Mouse (Mus musculus): Measurements from ENCODE around the gene Olfr1293-ps. TPM values are rescaled to one million over a fixed set of nuclear protein-coding genes. Genes with fewer than 3 reads are reported as not detected.

Gene Olfr1293-ps
- not detected in 2 replicates for polyA plus RNA-seq (2014; fragmentation: Nextera tagmentation; extraction: Ambion mirVana)

DNA sequence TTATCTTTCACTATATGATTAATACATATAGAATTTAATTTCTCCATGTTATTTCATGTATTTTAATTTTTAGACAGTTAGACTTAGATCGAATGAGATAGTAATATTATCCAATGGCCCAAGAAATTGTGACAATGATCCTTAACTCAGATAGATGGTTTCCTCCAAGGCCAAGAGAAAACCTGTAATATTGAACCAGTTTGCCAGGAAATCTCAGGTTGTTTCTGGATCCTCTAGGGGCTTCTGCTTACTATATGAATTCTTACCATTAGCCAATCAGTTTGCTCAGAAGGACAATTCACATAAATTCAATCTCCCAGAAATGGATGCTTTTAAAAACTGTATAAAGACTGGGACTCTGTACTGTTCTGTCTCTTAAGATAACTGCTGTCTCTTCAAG, at the start of gene Olfr1293-ps:
Gene Olfr1293-ps (plus strand): TSS at position 301 of the 400 bp plus-strand sequence.
- H3K27me3 ChIP-seq (ENCODE audit: control insufficient read depth, insufficient read depth, low read length), result no peaks in the 10 kb centered on the region
- H3K27ac ChIP-seq (replicated peaks; ENCODE audit: low read depth, low read length), result no peak within 1 kb of the TSS
- no peak for ATAC-seq (ENCODE audit: insufficient number of reproducible peaks, low FRiP score, low TSS enrichment, low read depth)
- no peak within 1 kb of the TSS for H3K9ac ChIP-seq (ENCODE audit: low read length)
- 89% methylated on average over 1 of the region's 1 CpGs for WGBS
- H3K4me1 ChIP-seq (ENCODE audit: control insufficient read depth, insufficient read depth, low read length), result no peaks in the 10 kb centered on the region
- H3K9me3 ChIP-seq (ENCODE audit: control insufficient read depth, low read length), result no peaks in the 10 kb centered on the region
- no peak for DNase-seq (ENCODE audit: low spot score)
- H3K4me3 ChIP-seq (ENCODE audit: low read depth, low read length), result no peak within 1 kb of the TSS
- H3K36me3 ChIP-seq (ENCODE audit: control insufficient read depth, insufficient read depth, low read length), result no peaks in the 10 kb centered on the region
- no peak within 1 kb of the TSS for H3K4me2 ChIP-seq (ENCODE audit: low read depth, severe bottlenecking)

DNA sequence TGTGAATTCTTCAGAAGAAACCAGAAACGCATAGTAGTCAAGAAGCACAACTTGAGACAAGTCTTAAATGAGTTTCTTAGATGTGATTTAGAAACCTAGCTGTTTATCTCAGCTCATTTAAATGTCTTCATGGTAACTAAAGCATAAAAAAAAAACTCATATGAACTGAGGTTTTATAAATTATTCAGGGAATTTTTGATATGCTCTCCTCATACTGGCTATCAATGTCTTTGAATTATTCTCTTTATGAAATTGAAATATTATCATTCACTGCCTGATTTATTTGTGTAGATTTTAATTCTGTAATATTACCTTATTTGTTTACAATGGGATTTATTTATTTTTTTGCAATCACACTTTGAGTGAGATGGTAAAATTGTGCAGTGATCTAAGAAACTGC, 44.5 kb upstream of the Olfr1293-ps start, which contains the start of gene Olfr1289:
Gene Olfr1289 (plus strand): TSS at position 301 of the 400 bp plus-strand sequence.
- Histone ChIP-seq H3K4me1 (ENCODE audit: control insufficient read depth, insufficient read depth, low read length) (no peaks in the 10 kb centered on the region), H3K9me3 (ENCODE audit: control insufficient read depth, low read length) (no peaks in the 10 kb centered on the region), H3K36me3 (ENCODE audit: control insufficient read depth, insufficient read depth, low read length) (no peaks in the 10 kb centered on the region), H3K9ac (ENCODE audit: low read length) (no peak within 1 kb of the TSS), H3K27ac (replicated peaks; ENCODE audit: low read depth, low read length) (no peak within 1 kb of the TSS), H3K4me2 (ENCODE audit: low read depth, severe bottlenecking) (no peak within 1 kb of the TSS), H3K27me3 (ENCODE audit: control insufficient read depth, insufficient read depth, low read length) (no peaks in the 10 kb centered on the region), H3K4me3 (ENCODE audit: low read depth, low read length) (no peak within 1 kb of the TSS)
- no peak for DNase-seq (ENCODE audit: low spot score)
- no peak for ATAC-seq (ENCODE audit: insufficient number of reproducible peaks, low FRiP score, low TSS enrichment, low read depth)
- WGBS, result 87% methylated on average over 1 of the region's 1 CpGs

DNA sequence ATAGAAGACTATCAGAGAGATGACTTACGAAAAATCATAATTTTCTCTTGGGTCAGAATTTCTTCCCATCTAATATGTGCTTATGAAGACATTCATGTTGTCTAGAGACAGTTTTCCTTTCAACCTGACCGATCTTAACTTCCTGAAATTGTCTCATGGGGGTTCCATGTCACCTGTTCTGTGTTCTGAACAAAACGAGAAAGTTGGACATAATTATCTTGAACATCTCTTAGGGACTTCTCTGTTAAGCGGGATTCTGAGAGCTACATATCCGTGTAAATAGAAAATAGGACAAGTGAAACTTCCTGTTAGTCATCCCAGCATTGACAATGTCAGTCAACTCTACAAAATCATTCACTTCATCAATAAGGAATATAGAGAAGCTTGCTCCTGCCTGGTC, 31.3 kb upstream of the Olfr1293-ps start, which contains the start of gene Olfr1290:
Gene Olfr1290 (minus strand): TSS at position 101 of the 400 bp plus-strand sequence.
- no peak within 1 kb of the TSS for H3K4me2 ChIP-seq (ENCODE audit: low read depth, severe bottlenecking)
- H3K9ac ChIP-seq (ENCODE audit: low read length), result no peak within 1 kb of the TSS
- DNase-seq (ENCODE audit: low spot score), result no peak
- H3K4me3 ChIP-seq (ENCODE audit: low read depth, low read length), result no peak within 1 kb of the TSS
- no peak for ATAC-seq (ENCODE audit: insufficient number of reproducible peaks, low FRiP score, low TSS enrichment, low read depth)
- no peaks in the 10 kb centered on the region for H3K36me3 ChIP-seq (ENCODE audit: control insufficient read depth, insufficient read depth, low read length)
- H3K27me3 ChIP-seq (ENCODE audit: control insufficient read depth, insufficient read depth, low read length), result no peaks in the 10 kb centered on the region
- H3K27ac ChIP-seq (replicated peaks; ENCODE audit: low read depth, low read length), result no peak within 1 kb of the TSS
- no peaks in the 10 kb centered on the region for H3K9me3 ChIP-seq (ENCODE audit: control insufficient read depth, low read length)
- WGBS, result 82% methylated on average over 5 of the region's 5 CpGs
- no peaks in the 10 kb centered on the region for H3K4me1 ChIP-seq (ENCODE audit: control insufficient read depth, insufficient read depth, low read length)

DNA sequence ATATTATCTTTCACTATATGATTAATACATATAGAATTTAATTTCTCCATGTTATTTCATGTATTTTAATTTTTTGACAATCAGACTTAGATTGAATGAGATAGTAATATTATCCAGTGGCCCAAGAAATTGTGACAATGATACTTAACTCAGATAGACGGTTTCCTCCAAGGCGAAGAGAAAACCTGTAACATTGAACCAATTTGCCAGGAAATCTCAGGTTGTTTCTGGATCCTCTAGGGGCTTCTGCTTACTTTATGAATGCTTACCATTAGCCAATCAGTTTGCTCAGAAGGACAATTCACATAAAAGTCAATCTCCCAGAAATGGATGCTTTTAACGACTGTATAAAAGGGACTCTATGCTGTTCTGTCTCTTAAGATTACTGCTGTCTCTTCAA, 28.1 kb upstream of the Olfr1293-ps start, which contains the start of gene Olfr1291-ps1:
Gene Olfr1291-ps1 (plus strand): TSS at position 301 of the 400 bp plus-strand sequence.
- 91% methylated on average over 3 of the region's 3 CpGs for WGBS
- H3K9ac ChIP-seq (ENCODE audit: low read length), result no peak within 1 kb of the TSS
- no peak within 1 kb of the TSS for H3K4me2 ChIP-seq (ENCODE audit: low read depth, severe bottlenecking)
- H3K36me3 ChIP-seq (ENCODE audit: control insufficient read depth, insufficient read depth, low read length), result no peaks in the 10 kb centered on the region
- H3K9me3 ChIP-seq (ENCODE audit: control insufficient read depth, low read length), result no peaks in the 10 kb centered on the region
- no peak for ATAC-seq (ENCODE audit: insufficient number of reproducible peaks, low FRiP score, low TSS enrichment, low read depth)
- no peaks in the 10 kb centered on the region for H3K27me3 ChIP-seq (ENCODE audit: control insufficient read depth, insufficient read depth, low read length)
- H3K4me3 ChIP-seq (ENCODE audit: low read depth, low read length), result no peak within 1 kb of the TSS
- no peaks in the 10 kb centered on the region for H3K4me1 ChIP-seq (ENCODE audit: control insufficient read depth, insufficient read depth, low read length)
- no peak within 1 kb of the TSS for H3K27ac ChIP-seq (replicated peaks; ENCODE audit: low read depth, low read length)
- DNase-seq (ENCODE audit: low spot score), result no peak

DNA sequence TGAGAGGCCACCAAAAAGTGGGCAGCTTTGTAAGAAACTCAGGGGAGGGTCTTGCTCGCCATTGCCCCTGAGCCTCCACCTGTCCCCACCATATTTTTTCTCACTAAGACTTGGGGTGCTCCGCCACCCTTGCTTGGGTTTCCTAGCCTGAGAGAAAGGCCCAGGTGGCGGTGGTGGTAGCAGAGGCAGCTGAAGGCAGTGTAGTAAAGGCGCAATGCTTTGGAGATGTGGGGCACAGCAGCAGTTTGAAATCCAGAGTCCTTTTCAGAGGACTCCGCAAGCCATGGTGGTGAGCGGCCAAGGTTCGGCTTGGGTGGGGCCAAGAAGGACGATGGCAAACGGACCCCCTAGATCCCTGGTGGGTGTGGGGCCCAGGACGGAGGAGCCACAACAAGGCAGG, 7.6 kb upstream of the Olfr1293-ps start:
- no peaks in the 10 kb centered on the region for H3K36me3 ChIP-seq (ENCODE audit: control insufficient read depth, insufficient read depth, low read length)
- no peak overlapping the region for H3K4me2 ChIP-seq (ENCODE audit: low read depth, severe bottlenecking)
- ATAC-seq (ENCODE audit: insufficient number of reproducible peaks, low FRiP score, low TSS enrichment, low read depth), result no peak
- no peaks in the 10 kb centered on the region for H3K9me3 ChIP-seq (ENCODE audit: control insufficient read depth, low read length)
- DNase-seq (ENCODE audit: low spot score), result no peak
- no peaks in the 10 kb centered on the region for H3K4me1 ChIP-seq (ENCODE audit: control insufficient read depth, insufficient read depth, low read length)
- H3K9ac ChIP-seq (ENCODE audit: low read length), result no peak overlapping the region
- 92% methylated on average over 10 of the region's 10 CpGs for WGBS
- no peaks in the 10 kb centered on the region for H3K27me3 ChIP-seq (ENCODE audit: control insufficient read depth, insufficient read depth, low read length)
- no peak overlapping the region for H3K27ac ChIP-seq (replicated peaks; ENCODE audit: low read depth, low read length)
- no peak overlapping the region for H3K4me3 ChIP-seq (ENCODE audit: low read depth, low read length)

DNA sequence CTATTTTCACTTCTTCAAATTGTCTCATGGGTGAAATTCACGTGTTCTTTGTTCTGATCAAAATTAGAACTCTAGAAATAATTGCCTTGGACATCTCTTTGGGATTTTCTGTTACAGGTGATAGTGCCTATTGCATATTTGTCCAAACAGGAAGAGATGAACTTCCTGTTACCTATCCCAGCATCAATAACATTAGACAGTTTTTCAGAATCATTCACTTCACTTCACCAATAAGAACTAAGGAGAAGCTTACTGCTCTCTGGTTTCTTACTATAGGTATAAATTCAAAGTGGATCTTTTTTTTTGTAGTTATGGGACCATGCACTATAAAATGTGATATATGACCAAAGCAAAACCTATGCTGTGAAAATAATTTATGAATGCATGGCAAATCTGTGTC, 15.2 kb downstream of the Olfr1293-ps start, which contains the start of gene Olfr1294:
Gene Olfr1294 (minus strand): TSS at position 101 of the 400 bp plus-strand sequence.
- Histone ChIP-seq H3K36me3 (ENCODE audit: control insufficient read depth, insufficient read depth, low read length) (no peaks in the 10 kb centered on the region), H3K27me3 (ENCODE audit: control insufficient read depth, insufficient read depth, low read length) (no peaks in the 10 kb centered on the region), H3K4me3 (ENCODE audit: low read depth, low read length) (no peak within 1 kb of the TSS), H3K4me2 (ENCODE audit: low read depth, severe bottlenecking) (no peak within 1 kb of the TSS), H3K9me3 (ENCODE audit: control insufficient read depth, low read length) (no peaks in the 10 kb centered on the region), H3K4me1 (ENCODE audit: control insufficient read depth, insufficient read depth, low read length) (no peaks in the 10 kb centered on the region), H3K27ac (replicated peaks; ENCODE audit: low read depth, low read length) (no peak within 1 kb of the TSS), H3K9ac (ENCODE audit: low read length) (no peak within 1 kb of the TSS)
- DNase-seq (ENCODE audit: low spot score) (no peak), ATAC-seq (ENCODE audit: insufficient number of reproducible peaks, low FRiP score, low TSS enrichment, low read depth) (no peak)
- 70% methylated on average over 1 of the region's 1 CpGs for WGBS

DNA sequence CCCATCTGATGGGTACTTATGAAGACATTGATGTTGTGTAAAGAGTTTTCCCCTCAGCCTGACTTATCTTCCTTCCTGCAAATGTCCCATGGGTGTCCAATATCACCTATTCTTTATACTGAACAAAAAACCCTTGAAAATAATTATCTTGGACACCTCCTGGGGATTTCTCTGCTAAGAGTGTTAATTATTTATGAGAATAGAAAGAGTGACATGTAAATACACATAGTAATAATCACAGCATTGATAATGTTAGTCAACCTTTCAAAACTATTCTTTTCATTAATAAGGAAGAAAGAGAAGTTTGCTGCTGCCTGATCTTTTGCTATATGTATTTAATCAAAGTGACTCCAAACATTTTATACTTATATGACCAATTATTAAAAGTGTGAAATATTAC, 44.6 kb downstream of the Olfr1293-ps start, which contains the start of gene Olfr1295:
Gene Olfr1295 (minus strand): TSS at position 101 of the 400 bp plus-strand sequence.
- DNase-seq (ENCODE audit: low spot score) (no peak), ATAC-seq (ENCODE audit: insufficient number of reproducible peaks, low FRiP score, low TSS enrichment, low read depth) (no peak)
- Histone ChIP-seq H3K27ac (replicated peaks; ENCODE audit: low read depth, low read length) (no peak within 1 kb of the TSS), H3K9ac (ENCODE audit: low read length) (no peak within 1 kb of the TSS), H3K4me1 (ENCODE audit: control insufficient read depth, insufficient read depth, low read length) (no peaks in the 10 kb centered on the region), H3K36me3 (ENCODE audit: control insufficient read depth, insufficient read depth, low read length) (no peaks in the 10 kb centered on the region), H3K27me3 (ENCODE audit: control insufficient read depth, insufficient read depth, low read length) (no peaks in the 10 kb centered on the region), H3K9me3 (ENCODE audit: control insufficient read depth, low read length) (no peaks in the 10 kb centered on the region), H3K4me2 (ENCODE audit: low read depth, severe bottlenecking) (no peak within 1 kb of the TSS), H3K4me3 (ENCODE audit: low read depth, low read length) (no peak within 1 kb of the TSS)
